Mouse (Mus musculus) lung, adult 2 months (tissue): ENCODE measurements around the gene Bod1.

Experiments used
- CTCF ChIP-seq: fragments of 200-500 bp; IDR thresholded peaks from 2 replicates; pipeline ENCODE4 v1.5.1; 2011; ENCODE audit warnings: mild to moderate bottlenecking, low read length, control low read depth; ENCODE audit not compliant: insufficient read depth
- POLR2A ChIP-seq: fragments of 200-500 bp; IDR thresholded peaks from 2 replicates; pipeline ENCODE4 v1.6.1; 2011; ENCODE audit warnings: low read depth, mild to moderate bottlenecking, control low read depth, low read length, borderline replicate concordance; ENCODE audit errors: extremely low read depth

DNA sequence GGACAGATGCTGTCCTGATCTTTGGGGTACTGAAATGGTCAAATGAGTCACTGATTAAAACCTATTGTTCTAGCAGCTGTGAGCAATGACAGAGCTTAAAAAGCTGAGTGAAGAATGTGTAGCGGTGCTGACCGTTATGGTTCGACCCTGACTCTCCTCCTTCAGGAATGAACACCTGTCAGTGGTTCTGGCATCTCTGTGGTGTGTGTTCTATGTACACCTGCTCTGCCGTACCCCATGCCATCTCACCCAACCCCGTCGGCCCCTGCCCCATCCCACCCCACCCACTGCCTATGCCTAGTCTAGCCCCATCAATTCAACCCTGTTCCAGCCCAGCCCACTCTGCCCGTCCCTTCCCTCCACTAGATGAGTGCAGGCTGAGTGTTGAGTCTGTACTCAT, 9.5 kb downstream of the Bod1 start:
- TF ChIP-seq CTCF (no peak), POLR2A (no peak)
